Mouse (Mus musculus) neural tube, embryonic 11.5 days (tissue): ENCODE data around the gene Rnpep. TPM values are rescaled to one million over a fixed set of nuclear protein-coding genes. Genes with fewer than 3 reads are reported as not detected.

Experiments used
- ATAC-seq: fragments of 200-750 bp; cut with Nextera tagmentation; 2 replicates; pipeline ENCODE4 v1.8.0; 2017; ENCODE audit warnings: moderate number of reproducible peaks, mild to moderate bottlenecking, moderate TSS enrichment, moderate library complexity; ENCODE audit not compliant: insufficient read depth, low FRiP score, low TSS enrichment
- DNase-seq: peaks from one replicate; pipeline ENCODE4 v3.0.0-alpha.2; 2015; ENCODE audit warnings: low spot score
- H3K27ac ChIP-seq: fragments of 300-500 bp; sonication (generic); 2 replicates; pipeline ENCODE4 v1.5.1; 2014; ENCODE audit warnings: low read depth, mild to moderate bottlenecking, low read length
- H3K27me3 ChIP-seq: fragments of 300-500 bp; sonication (generic); 2 replicates; pipeline ENCODE4 v1.6.1; 2014; ENCODE audit warnings: mild to moderate bottlenecking, low read length, mixed read lengths; ENCODE audit not compliant: control insufficient read depth, insufficient read depth
- H3K36me3 ChIP-seq: fragments of 300-500 bp; sonication (generic); 2 replicates; pipeline ENCODE4 v1.6.1; 2014; ENCODE audit warnings: mild to moderate bottlenecking, low read length, moderate library complexity, mixed read lengths; ENCODE audit not compliant: control insufficient read depth, insufficient read depth
- H3K4me1 ChIP-seq: fragments of 300-500 bp; sonication (generic); 2 replicates; pipeline ENCODE4 v1.6.1; 2014; ENCODE audit warnings: low read length, mixed read lengths; ENCODE audit not compliant: control insufficient read depth, insufficient read depth
- H3K4me2 ChIP-seq: fragments of 300-500 bp; sonication (generic); 2 replicates; pipeline ENCODE4 v1.6.1; 2014; ENCODE audit warnings: low read depth, mild to moderate bottlenecking, moderate library complexity
- H3K4me3 ChIP-seq: fragments of 300-500 bp; sonication (generic); 2 replicates; pipeline ENCODE4 v1.5.1; 2014; ENCODE audit warnings: low read depth, low read length
- H3K9ac ChIP-seq: fragments of 300-500 bp; sonication (generic); 2 replicates; pipeline ENCODE4 v1.6.1; 2014; ENCODE audit warnings: mild to moderate bottlenecking, low read length
- H3K9me3 ChIP-seq: fragments of 300-500 bp; sonication (generic); 2 replicates; pipeline ENCODE4 v1.6.1; 2016; ENCODE audit warnings: low read length; ENCODE audit not compliant: control insufficient read depth
- WGBS: fragments of 180-500 bp; shearing (Covaris S2); extraction: QIAGEN DNeasy Blood & Tissue Kit; methylation state at CpG from one replicate; pipeline ENCODE4 v1.1.7; 2014; 5-methylcytosine and 5-hydroxymethylcytosine counted together
- polyA plus RNA-seq: library from polyadenylated mRNA; unstranded; fragments of >200 nt; fragmentation: Nextera tagmentation; extraction: Ambion mirVana; gene quantifications from 2 replicates; pipeline ENCODE4 v1.2.1, GENCODE M21; 2014

The Rnpep gene
- polyA plus RNA-seq, 1 experiment from 2014 or later = 112 TPM

GRCm38 (mm10) chr1:135311356-135311755 is 27.5 kb upstream of the Rnpep start:
- H3K9ac ChIP-seq = no peak overlapping the region
- no peak for DNase-seq
- no peak overlapping the region for H3K4me2 ChIP-seq
- peaks cover 8% of the 10 kb centered on the region for H3K4me1 ChIP-seq
- H3K4me3 ChIP-seq = no peak overlapping the region
- WGBS = 87% methylated on average over 6 of the region's 6 CpGs
- no peak for ATAC-seq
- peaks cover 7% of the 10 kb centered on the region; the same call in 1 of the 2 replicates for H3K36me3 ChIP-seq
- no peaks in the 10 kb centered on the region for H3K27me3 ChIP-seq
- no peaks in the 10 kb centered on the region for H3K9me3 ChIP-seq
- no peak overlapping the region for H3K27ac ChIP-seq

GRCm38 (mm10) chr1:135290908-135291307 is 7.0 kb upstream of the Rnpep start:
- H3K36me3 ChIP-seq = peaks cover 4% of the 10 kb centered on the region
- no peaks in the 10 kb centered on the region for H3K4me1 ChIP-seq
- no peaks in the 10 kb centered on the region for H3K27me3 ChIP-seq
- H3K9me3 ChIP-seq = no peaks in the 10 kb centered on the region
- WGBS = 83% methylated on average over 5 of the region's 5 CpGs
- no peak overlapping the region for H3K4me3 ChIP-seq
- H3K9ac ChIP-seq = no peak overlapping the region
- DNase-seq (no peak), ATAC-seq (no peak)
- H3K4me2 ChIP-seq = no peak overlapping the region
- H3K27ac ChIP-seq = no peak overlapping the region

- 87% methylated on average over 2 of the region's 2 CpGs for WGBS
- no peak for DNase-seq
Observed at GRCm38 (mm10) chr1:135286311-135286710, 2.4 kb upstream of the Rnpep start.

GRCm38 (mm10) chr1:135283287-135283825 is 528 bp downstream of the Rnpep start:
- peak overlapping the region; percentile 72 for H3K27ac ChIP-seq
- peak; percentile 79 for ATAC-seq
- H3K4me3 ChIP-seq = peak overlapping the region; percentile 62
- H3K9me3 ChIP-seq = no peaks in the 10 kb centered on the region
- 0% methylated on average over 47 of the region's 48 CpGs for WGBS
- DNase-seq = no peak
- no peaks in the 10 kb centered on the region for H3K27me3 ChIP-seq
- H3K4me2 ChIP-seq = peak overlapping the region; percentile 75
- H3K9ac ChIP-seq = peak overlapping the region; percentile 85
- peaks cover 2% of the 10 kb centered on the region; the same call in 1 of the 2 replicates for H3K36me3 ChIP-seq
- no peaks in the 10 kb centered on the region for H3K4me1 ChIP-seq

More at GRCm38 (mm10) chr1:135286311-135286710, 2.4 kb upstream of the Rnpep start:
- Histone ChIP-seq H3K9me3 (no peaks in the 10 kb centered on the region), H3K36me3 (no peaks in the 10 kb centered on the region), H3K4me3 (no peak overlapping the region), H3K27me3 (no peaks in the 10 kb centered on the region), H3K9ac (no peak overlapping the region), H3K4me1 (no peaks in the 10 kb centered on the region), H3K4me2 (no peak overlapping the region), H3K27ac (no peak overlapping the region)
- ATAC-seq = no peak

GRCm38 (mm10) chr1:135282536-135283286 is 1.2 kb downstream of the Rnpep start:
- H3K9me3 ChIP-seq = no peaks in the 10 kb centered on the region
- ATAC-seq (no peak), DNase-seq (no peak)
- peak overlapping the region; percentile 75 for H3K4me2 ChIP-seq
- WGBS = 45% methylated on average over 13 of the region's 13 CpGs
- H3K27me3 ChIP-seq = no peaks in the 10 kb centered on the region
- H3K9ac ChIP-seq = peak overlapping the region; percentile 85
- peak overlapping the region; percentile 62 for H3K4me3 ChIP-seq
- peaks cover 2% of the 10 kb centered on the region; the same call in 1 of the 2 replicates for H3K36me3 ChIP-seq
- H3K4me1 ChIP-seq = no peaks in the 10 kb centered on the region
- no peak overlapping the region for H3K27ac ChIP-seq

- H3K36me3 ChIP-seq = peaks cover 2% of the 10 kb centered on the region
- ATAC-seq = no peak
- H3K4me3 ChIP-seq = no peak overlapping the region
- WGBS = 95% methylated on average over 17 of the region's 17 CpGs
- no peak overlapping the region for H3K9ac ChIP-seq
- H3K27me3 ChIP-seq = no peaks in the 10 kb centered on the region
- H3K4me1 ChIP-seq = no peaks in the 10 kb centered on the region
- no peak overlapping the region for H3K4me2 ChIP-seq
- H3K9me3 ChIP-seq = no peaks in the 10 kb centered on the region
- DNase-seq = no peak
- no peak overlapping the region for H3K27ac ChIP-seq
Observed at GRCm38 (mm10) chr1:135281841-135282240, 2.0 kb downstream of the Rnpep start.

GRCm38 (mm10) chr1:135280646-135281045 is 3.2 kb downstream of the Rnpep start:
- DNase-seq (no peak), ATAC-seq (no peak)
- Histone ChIP-seq H3K36me3 (peaks cover 2% of the 10 kb centered on the region), H3K4me3 (no peak overlapping the region), H3K4me1 (no peaks in the 10 kb centered on the region), H3K27me3 (no peaks in the 10 kb centered on the region), H3K9me3 (no peaks in the 10 kb centered on the region), H3K27ac (no peak overlapping the region), H3K4me2 (no peak overlapping the region), H3K9ac (no peak overlapping the region)
- 90% methylated on average over 9 of the region's 9 CpGs for WGBS

GRCm38 (mm10) chr1:135271371-135271770 is 12.5 kb downstream of the Rnpep start:
- no peak overlapping the region for H3K4me2 ChIP-seq
- ATAC-seq = no peak
- no peak overlapping the region for H3K4me3 ChIP-seq
- no peak overlapping the region for H3K9ac ChIP-seq
- no peak for DNase-seq
- H3K9me3 ChIP-seq = no peaks in the 10 kb centered on the region
- no peak overlapping the region for H3K27ac ChIP-seq
- H3K27me3 ChIP-seq = no peaks in the 10 kb centered on the region
- no peaks in the 10 kb centered on the region for H3K4me1 ChIP-seq
- 93% methylated on average over 9 of the region's 9 CpGs for WGBS
- H3K36me3 ChIP-seq = peaks cover 7% of the 10 kb centered on the region; the same call in 1 of the 2 replicates
